Mouse (Mus musculus) forebrain, embryonic 14.5 days (tissue): ENCODE measurements around the gene Plce1. TPM values are rescaled to one million over a fixed set of nuclear protein-coding genes. Genes with fewer than 3 reads are reported as not detected.

Experiments
- ATAC-seq: fragments of 200-750 bp; cut with Nextera tagmentation; 2 replicates; pipeline ENCODE4 v1.8.0; 2017; ENCODE audit warnings: mild to moderate bottlenecking, moderate library complexity
- DNase-seq: peaks from one replicate; pipeline ENCODE4 v3.0.0-alpha.2; 2015; ENCODE audit warnings: low spot score
- H3K27ac ChIP-seq: fragments of 300-500 bp; sonication (generic); 2 replicates; pipeline ENCODE4 v1.5.1; 2014; ENCODE audit warnings: low read depth, mild to moderate bottlenecking, control low read depth, low read length, moderate library complexity
- H3K27me3 ChIP-seq: fragments of 300-500 bp; sonication (generic); replicated peaks from 2 replicates; pipeline ENCODE4 v1.6.1; 2014; ENCODE audit warnings: low read length, control low read depth, mixed read lengths; ENCODE audit not compliant: control insufficient read depth, insufficient read depth
- H3K36me3 ChIP-seq: fragments of 300-500 bp; sonication (generic); 2 replicates; pipeline ENCODE4 v1.6.1; 2014; ENCODE audit warnings: low read length, control low read depth; ENCODE audit not compliant: control insufficient read depth, insufficient read depth
- H3K4me1 ChIP-seq: fragments of 300-500 bp; sonication (generic); 2 replicates; pipeline ENCODE4 v1.6.1; 2014; ENCODE audit warnings: antibody characterized with exemption, low read length, control low read depth; ENCODE audit not compliant: control insufficient read depth, insufficient read depth
- H3K4me2 ChIP-seq: fragments of 300-500 bp; sonication (generic); 2 replicates; pipeline ENCODE4 v1.6.1; 2014; ENCODE audit warnings: mild to moderate bottlenecking, control low read depth, low read length
- H3K4me3 ChIP-seq: fragments of 300-500 bp; sonication (generic); 2 replicates; pipeline ENCODE4 v1.5.1; 2014; ENCODE audit warnings: low read depth, low read length, control low read depth
- H3K9ac ChIP-seq: fragments of 300-500 bp; sonication (generic); 2 replicates; pipeline ENCODE4 v1.6.1; 2014; ENCODE audit warnings: mild to moderate bottlenecking, low read length, control low read depth, moderate library complexity
- H3K9me3 ChIP-seq: fragments of 300-500 bp; sonication (generic); replicated peaks from 2 replicates; pipeline ENCODE4 v1.6.1; 2016; ENCODE audit warnings: low read length, control low read depth, mixed read lengths; ENCODE audit not compliant: control insufficient read depth
- WGBS: fragments of 180-500 bp; shearing (Covaris S2); extraction: QIAGEN DNeasy Blood & Tissue Kit; methylation state at CpG from one replicate; pipeline ENCODE4 v1.1.7; 2014; 5-methylcytosine and 5-hydroxymethylcytosine counted together
- polyA plus RNA-seq: library from polyadenylated mRNA; unstranded; fragments of >200 nt; fragmentation: Nextera tagmentation; extraction: Ambion mirVana; gene quantifications from 2 replicates; pipeline ENCODE4 v1.2.1, GENCODE M21; 2014

Plce1 gene
- polyA plus RNA-seq, 1 experiment from 2014 or later: 3.4 TPM

DNA sequence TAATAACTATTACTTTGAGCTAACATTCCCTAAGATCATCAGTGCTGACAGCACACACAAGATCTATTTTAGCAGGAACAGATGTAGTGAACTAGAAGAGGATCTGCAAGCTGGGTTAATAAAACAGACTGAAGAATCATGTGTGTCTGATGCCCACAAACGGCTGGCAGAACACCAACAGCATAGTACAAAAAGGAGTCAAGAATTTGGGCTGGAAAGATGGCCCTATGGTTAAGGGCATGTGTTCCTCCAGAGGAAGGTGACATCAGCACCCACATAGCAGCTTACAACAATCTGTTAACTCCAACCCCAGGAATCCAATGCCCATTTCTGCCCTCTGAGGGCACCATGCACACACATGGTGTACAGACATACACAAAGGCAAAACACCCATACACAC is 317.4 kb downstream of the Plce1 start:
- Histone ChIP-seq H3K36me3 (peaks cover 93% of the 10 kb centered on the region), H3K27ac (no peak overlapping the region), H3K9ac (no peak overlapping the region), H3K27me3 (no peaks in the 10 kb centered on the region), H3K4me3 (no peak overlapping the region), H3K9me3 (no peaks in the 10 kb centered on the region), H3K4me1 (no peaks in the 10 kb centered on the region), H3K4me2 (no peak overlapping the region)
- WGBS: 91% methylated on average over 1 of the region's 1 CpGs
- ATAC-seq: no peak
- DNase-seq: no peak

DNA sequence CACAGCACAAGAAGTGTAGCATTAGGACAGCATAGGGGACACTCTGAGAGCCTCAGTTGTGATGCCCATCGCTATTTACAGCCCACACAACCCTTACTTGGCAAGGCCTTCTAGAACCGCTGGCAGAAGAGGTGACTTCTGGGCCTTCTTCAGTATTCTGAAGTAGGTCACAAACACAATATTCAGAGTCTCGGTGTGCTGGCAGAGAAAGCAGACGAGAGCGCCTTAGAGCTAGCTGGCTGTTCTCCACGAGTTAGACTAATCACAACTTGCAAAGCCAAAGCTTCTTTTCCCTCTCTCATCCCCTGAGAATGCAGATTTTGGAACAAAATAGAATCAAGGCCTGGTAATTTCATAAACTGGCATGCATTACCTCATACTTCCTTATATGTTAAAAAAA is 317.9 kb downstream of the Plce1 start:
- ATAC-seq: no peak
- H3K9me3 ChIP-seq: no peaks in the 10 kb centered on the region
- H3K36me3 ChIP-seq: peaks cover 93% of the 10 kb centered on the region
- no peaks in the 10 kb centered on the region for H3K27me3 ChIP-seq
- H3K4me2 ChIP-seq: no peak overlapping the region
- 95% methylated on average over 6 of the region's 6 CpGs for WGBS
- no peaks in the 10 kb centered on the region for H3K4me1 ChIP-seq
- no peak overlapping the region for H3K4me3 ChIP-seq
- no peak for DNase-seq
- no peak overlapping the region for H3K9ac ChIP-seq
- H3K27ac ChIP-seq: no peak overlapping the region

- no peaks in the 10 kb centered on the region for H3K27me3 ChIP-seq
- 0 out of 2 replicates have a peak, but pooled peaks cover 4% of the 10 kb centered on the region for H3K4me1 ChIP-seq
- peaks cover 27% of the 10 kb centered on the region for H3K36me3 ChIP-seq
- peak overlapping the region; percentile 83 for H3K9ac ChIP-seq
- DNase-seq (no peak), ATAC-seq (no peak)
- H3K4me2 ChIP-seq: peak overlapping the region; percentile 72
- no peak overlapping the region for H3K27ac ChIP-seq
- peak overlapping the region; percentile 83 for H3K4me3 ChIP-seq
- WGBS: 47% methylated on average over 8 of the region's 8 CpGs
- no peaks in the 10 kb centered on the region for H3K9me3 ChIP-seq
Measured at GRCm38 (mm10) chr19:38818191-38818590, 337.3 kb downstream of the Plce1 start.

DNA sequence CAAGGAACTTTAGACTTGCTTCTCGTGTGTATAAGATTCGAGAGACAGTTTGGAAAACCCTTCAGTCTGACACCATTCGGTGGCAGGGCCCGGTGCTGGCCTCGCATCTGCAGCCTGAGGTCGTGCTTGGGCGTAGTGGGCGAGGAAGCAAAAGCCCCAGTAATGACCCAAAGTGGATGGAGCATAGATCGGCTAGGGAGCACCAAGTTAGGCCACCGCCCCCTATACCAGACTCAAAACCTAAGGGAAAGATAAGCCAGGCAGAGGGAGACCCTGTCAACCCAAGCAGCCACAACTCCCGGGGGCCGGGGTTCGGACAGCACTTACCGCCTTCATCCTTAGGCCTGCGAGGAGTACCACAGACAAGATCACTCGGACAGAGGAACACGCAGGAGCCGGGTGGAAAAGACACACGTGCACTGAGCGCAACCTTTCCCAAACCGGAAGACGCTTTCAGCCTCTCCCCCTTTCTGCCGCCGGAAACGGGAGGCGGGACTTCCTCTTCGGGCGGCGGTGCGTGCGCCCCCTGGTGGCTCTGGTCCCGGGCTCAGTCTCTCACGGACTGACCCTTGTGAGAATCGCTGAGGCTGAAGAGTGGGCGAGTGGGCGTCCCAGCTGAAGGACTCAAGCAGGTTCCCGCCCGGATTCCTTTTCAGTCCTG is 338.0 kb downstream of the Plce1 start, which contains the start of gene Noc3l:
Gene Noc3l, minus strand, starts transcription at position 472 of the 661 bp plus-strand sequence.
- H3K4me1 ChIP-seq: 0 out of 2 replicates have a peak, but pooled peaks cover 4% of the 10 kb centered on the region
- H3K4me3 ChIP-seq: peak within 1 kb of the TSS; percentile 83
- DNase-seq (peak; percentile 93), ATAC-seq (peak; percentile 99)
- peak within 1 kb of the TSS; percentile 83 for H3K9ac ChIP-seq
- H3K9me3 ChIP-seq: no peaks in the 10 kb centered on the region
- H3K27ac ChIP-seq: peak within 1 kb of the TSS; percentile 48; the same call in 1 of the 2 replicates
- WGBS: under 1% methylated on average over 38 of the region's 38 CpGs
- H3K4me2 ChIP-seq: peak within 1 kb of the TSS; percentile 72
- no peaks in the 10 kb centered on the region for H3K27me3 ChIP-seq
- peaks cover 21% of the 10 kb centered on the region for H3K36me3 ChIP-seq

DNA sequence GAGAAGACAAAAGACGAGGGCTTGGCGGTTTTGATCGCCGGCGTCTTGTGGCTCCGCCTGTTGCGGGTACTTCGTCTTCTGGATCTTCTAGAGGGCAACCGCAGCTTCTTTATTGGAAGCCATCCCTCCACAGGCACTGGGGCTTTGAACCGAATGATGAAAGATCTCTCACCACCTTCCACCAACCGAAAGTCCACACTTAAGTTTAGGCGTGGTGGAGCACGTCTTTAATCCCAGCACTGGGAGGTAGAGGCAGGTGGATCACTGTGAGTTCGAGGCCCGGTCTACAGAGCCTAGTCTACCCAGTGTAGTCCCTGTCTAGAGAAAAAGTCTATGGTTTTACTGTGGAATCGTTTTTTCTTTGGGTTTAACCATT is 338.5 kb downstream of the Plce1 start:
- Histone ChIP-seq H3K27ac (peak overlapping the region; percentile 48; the same call in 1 of the 2 replicates), H3K4me1 (0 out of 2 replicates have a peak, but pooled peaks cover 4% of the 10 kb centered on the region), H3K4me2 (peak overlapping the region; percentile 72), H3K9me3 (no peaks in the 10 kb centered on the region), H3K27me3 (no peaks in the 10 kb centered on the region), H3K9ac (peak overlapping the region; percentile 83), H3K36me3 (peaks cover 16% of the 10 kb centered on the region), H3K4me3 (peak overlapping the region; percentile 83)
- peak; percentile 73 for ATAC-seq
- no peak for DNase-seq
- WGBS: 12% methylated on average over 16 of the region's 16 CpGs

DNA sequence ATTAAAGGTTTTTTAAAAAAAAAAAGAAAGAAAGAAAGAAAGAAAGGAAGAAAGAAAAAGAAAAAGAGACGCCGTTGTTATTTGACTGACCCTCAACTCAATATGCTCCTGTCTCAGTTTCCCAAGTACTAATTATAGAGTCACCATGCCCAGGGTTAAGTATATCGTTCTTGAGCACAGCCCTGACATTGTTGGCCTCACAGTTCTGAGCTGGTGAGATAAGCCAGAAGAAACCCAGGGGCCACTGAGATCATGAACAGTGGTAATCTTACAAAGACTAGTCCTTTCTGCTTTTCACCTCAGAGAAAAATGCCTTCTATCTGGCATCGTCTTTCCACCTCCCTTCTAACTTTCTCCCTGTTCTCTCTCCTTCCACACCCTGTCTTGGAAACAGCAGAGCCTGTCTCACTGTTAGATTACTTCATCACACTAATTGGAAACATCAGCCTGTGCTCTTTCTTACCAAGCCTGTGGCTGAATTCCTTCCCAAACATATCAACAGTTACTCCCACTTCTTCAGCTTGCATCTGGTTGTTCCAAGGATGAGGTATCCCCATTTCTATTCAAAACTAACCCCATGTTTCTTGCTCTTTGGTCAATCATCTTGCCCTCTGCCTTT is 339.4 kb downstream of the Plce1 start:
- no peak overlapping the region for H3K4me2 ChIP-seq
- no peak for DNase-seq
- H3K27ac ChIP-seq: no peak overlapping the region
- no peaks in the 10 kb centered on the region for H3K9me3 ChIP-seq
- H3K4me1 ChIP-seq: 0 out of 2 replicates have a peak, but pooled peaks cover 4% of the 10 kb centered on the region
- ATAC-seq: no peak
- H3K27me3 ChIP-seq: no peaks in the 10 kb centered on the region
- H3K36me3 ChIP-seq: peaks cover 7% of the 10 kb centered on the region
- WGBS: 93% methylated on average over 4 of the region's 4 CpGs
- H3K4me3 ChIP-seq: no peak overlapping the region
- H3K9ac ChIP-seq: no peak overlapping the region

DNA sequence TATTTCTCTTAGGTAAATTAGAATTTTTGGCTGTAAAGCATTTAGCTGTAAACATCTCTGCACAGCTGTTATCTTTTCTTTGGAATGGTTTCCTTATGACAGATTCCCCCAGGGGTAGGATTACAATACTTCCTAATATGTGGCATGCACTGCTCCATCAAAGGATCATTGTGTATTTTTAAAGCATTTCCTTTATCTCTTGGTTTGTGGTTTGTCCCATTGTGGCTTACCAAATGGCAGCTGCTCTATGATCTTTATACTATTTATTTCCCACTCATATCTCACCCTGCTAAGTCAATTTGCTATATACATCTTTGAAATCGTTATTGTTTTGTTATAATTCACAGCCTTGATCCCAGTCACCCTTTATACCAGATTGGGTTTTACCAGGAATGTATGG is 352.3 kb downstream of the Plce1 start:
- Histone ChIP-seq H3K27ac (no peak overlapping the region), H3K36me3 (no peaks in the 10 kb centered on the region), H3K27me3 (no peaks in the 10 kb centered on the region), H3K9ac (no peak overlapping the region), H3K4me3 (no peak overlapping the region), H3K4me1 (peaks cover 7% of the 10 kb centered on the region; the same call in 1 of the 2 replicates), H3K9me3 (no peaks in the 10 kb centered on the region), H3K4me2 (no peak overlapping the region)
- WGBS: 77% methylated on average over 1 of the region's 1 CpGs
- DNase-seq (no peak), ATAC-seq (no peak)
